22 mouse cellular contexts compared by ENCODE assay signal in the genomic region with DNA sequence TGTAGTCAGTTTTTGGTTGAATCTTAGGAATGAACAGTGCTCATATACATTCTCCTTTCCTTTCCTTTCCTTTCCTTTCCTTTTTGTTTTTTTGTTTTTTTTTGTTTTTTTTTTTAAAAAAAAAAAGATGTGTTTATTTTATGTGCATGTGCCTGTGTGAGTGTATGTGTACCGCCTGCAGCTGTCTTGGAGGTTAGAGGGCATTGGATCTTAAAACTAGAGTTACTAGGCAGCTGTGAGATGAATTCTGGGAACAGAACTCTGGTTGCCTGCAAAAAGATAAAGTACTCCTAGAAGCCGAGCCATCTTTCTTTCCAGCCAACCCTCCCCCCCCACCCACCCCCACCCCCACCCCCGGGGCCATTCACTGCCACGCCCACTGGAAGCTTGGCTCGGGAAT. TPM values are rescaled to one million over a fixed set of nuclear protein-coding genes. Genes with fewer than 3 reads are reported as not detected.
DNase-seq lines count a peak whose midpoint lies in the region; ATAC-seq and TF ChIP-seq lines count a peak whose summit lies in the region.
"Had no signal": no experiment of that assay in that cellular context is flagged by ENCODE, and none has a peak within 500 bp of the region (broad histone marks: within the 10 kb centered on the region; RNA-seq: fewer than 3 reads in every experiment).

No protein-coding gene starts in this region.

- peak; percentile 44; the same call in 1 of the 2 replicates for ATAC-seq in lung, embryonic 14.5 days (ENCODE audit: insufficient read depth)
- ATAC-seq in lung, embryonic 15.5 days (ENCODE audit: borderline replicate concordance, extremely low read depth, low FRiP score, low TSS enrichment): peak; percentile 59; the same call in 1 of the 2 replicates
- peak; percentile 51; the same call in 1 of the 2 replicates for ATAC-seq in lung, embryonic 16.5 days (ENCODE audit: low read depth)
- ATAC-seq in lung, postnatal 0 days: no peak
- ATAC-seq: activated CD4-positive, CD25-positive, alpha-beta regulatory T cell, adult 4 months; CD4-positive, CD25-positive, alpha-beta regulatory T cell, adult 4 months; Patski had no signal

- H3K4me3 ChIP-seq in lung, embryonic 14.5 days (ENCODE audit: low read depth, low read length): no peak overlapping the region
- H3K4me3 ChIP-seq in lung, embryonic 15.5 days: no peak overlapping the region
- H3K4me3 ChIP-seq in lung, embryonic 16.5 days (ENCODE audit: low read length): no peak overlapping the region
- no peak overlapping the region for H3K4me3 ChIP-seq in lung, postnatal 0 days (ENCODE audit: low read depth, low read length)
- no peak overlapping the region for H3K4me3 ChIP-seq in lung, adult 2 months (replicated peaks; ENCODE audit: extremely low read depth, low read depth, low read length)

- H3K9me3 ChIP-seq in lung, embryonic 14.5 days (ENCODE audit: low read depth, low read length): no peaks in the 10 kb centered on the region
- H3K9me3 ChIP-seq in lung, embryonic 15.5 days: no peaks in the 10 kb centered on the region
- H3K9me3 ChIP-seq in lung, embryonic 16.5 days (ENCODE audit: control insufficient read depth, low read length): no peaks in the 10 kb centered on the region
- no peaks in the 10 kb centered on the region for H3K9me3 ChIP-seq in lung, postnatal 0 days (ENCODE audit: low read length)
- H3K9me3 ChIP-seq: G1E had no signal

- H3K4me1 ChIP-seq in lung, embryonic 14.5 days (ENCODE audit: insufficient read depth): 0 out of 2 replicates have a peak, but pooled peaks cover 3% of the 10 kb centered on the region
- peaks cover 11% of the 10 kb centered on the region; the same call in 1 of the 2 replicates for H3K4me1 ChIP-seq in lung, embryonic 15.5 days
- H3K4me1 ChIP-seq in lung, embryonic 16.5 days (replicated peaks; ENCODE audit: control insufficient read depth, insufficient read depth, low read length): peaks cover 2% of the 10 kb centered on the region; the same call in 1 of the 2 replicates
- no peaks in the 10 kb centered on the region for H3K4me1 ChIP-seq in lung, postnatal 0 days (ENCODE audit: insufficient read depth, low read depth, low read length)
- H3K4me1 ChIP-seq in lung, adult 2 months (ENCODE audit: control insufficient read depth, insufficient read depth, low read length): no peaks in the 10 kb centered on the region

- no peak overlapping the region for H3K9ac ChIP-seq in lung, embryonic 14.5 days
- no peak overlapping the region for H3K9ac ChIP-seq in lung, embryonic 15.5 days
- H3K9ac ChIP-seq in lung, embryonic 16.5 days (ENCODE audit: low read length): no peak overlapping the region
- no peak overlapping the region for H3K9ac ChIP-seq in lung, postnatal 0 days (replicated peaks; ENCODE audit: low read depth)

- no peak for TF ChIP-seq POLR2A in lung, adult 2 months (IDR thresholded peaks at IDR 0.05; ENCODE audit: borderline replicate concordance, extremely low read depth, low read depth, low read length)

- H3K27me3 ChIP-seq in lung, embryonic 14.5 days (ENCODE audit: insufficient read depth, low read length): no peaks in the 10 kb centered on the region
- no peaks in the 10 kb centered on the region for H3K27me3 ChIP-seq in lung, embryonic 15.5 days
- H3K27me3 ChIP-seq in lung, embryonic 16.5 days (ENCODE audit: control insufficient read depth, insufficient read depth, low read depth, low read length): no peaks in the 10 kb centered on the region
- H3K27me3 ChIP-seq in lung, postnatal 0 days (replicated peaks; ENCODE audit: insufficient read depth, low read length): no peaks in the 10 kb centered on the region
- H3K27me3 ChIP-seq: CH12.LX, Patski had no signal

- no peak overlapping the region for H3K4me2 ChIP-seq in lung, embryonic 14.5 days
- no peak overlapping the region for H3K4me2 ChIP-seq in lung, embryonic 15.5 days
- no peak overlapping the region for H3K4me2 ChIP-seq in lung, embryonic 16.5 days (ENCODE audit: low read depth, low read length)
- H3K4me2 ChIP-seq in lung, postnatal 0 days (replicated peaks; ENCODE audit: low read depth, low read length): no peak overlapping the region

- peak; percentile 61 for DNase-seq in lung, embryonic 14.5 days
- DNase-seq in lung, adult 18-20 months: no peak
- DNase-seq in lung, postnatal 14 days: no peak
- DNase-seq in lung, postnatal 4 days: no peak
- DNase-seq in lung, postnatal 0 days (ENCODE audit: low spot score): peak; percentile 32
- no peak for DNase-seq in lung, adult 2 months
- DNase-seq: adrenal gland, adult 2 months; adrenal gland, adult 8-10 months; adrenal gland, postnatal 10 days; adrenal gland, postnatal 14 days; adrenal gland, postnatal 25 days; adrenal gland, postnatal 36 days; B cell, adult 2 months; cerebellum, adult 11 months; cerebellum, adult 11-12 months had no signal

- no peak for TF ChIP-seq CTCF in lung, embryonic 14.5 days (IDR thresholded peaks at IDR 0.05; ENCODE audit: low read depth)
- no peak for TF ChIP-seq CTCF in lung, postnatal 0 days (IDR thresholded peaks at IDR 0.05)
- no peak for TF ChIP-seq CTCF in lung, adult 2 months (IDR thresholded peaks at IDR 0.05; ENCODE audit: insufficient read depth, low read length)

- H3K27ac ChIP-seq in lung, embryonic 14.5 days (ENCODE audit: low read depth): no peak overlapping the region
- H3K27ac ChIP-seq in lung, embryonic 15.5 days: no peak overlapping the region
- no peak overlapping the region for H3K27ac ChIP-seq in lung, embryonic 16.5 days (ENCODE audit: low read length)
- no peak overlapping the region for H3K27ac ChIP-seq in lung, postnatal 0 days (ENCODE audit: low read length)

- 23% methylated on average over 5 of the region's 5 CpGs for whole genome bisulfite sequencing in lung, embryonic 14.5 days
- 26% methylated on average over 5 of the region's 5 CpGs for WGBS in lung, embryonic 15.5 days
- 24% methylated on average over 5 of the region's 5 CpGs for WGBS in lung, embryonic 16.5 days
- 36% methylated on average over 5 of the region's 5 CpGs for WGBS in lung, postnatal 0 days
- 37% methylated on average over 5 of the region's 5 CpGs for WGBS in lung, adult 2 months

- no peak for TF ChIP-seq EP300 in lung, postnatal 0 days (IDR thresholded peaks at IDR 0.05)

- no peaks in the 10 kb centered on the region for H3K36me3 ChIP-seq in lung, embryonic 14.5 days (ENCODE audit: insufficient read depth)
- H3K36me3 ChIP-seq in lung, embryonic 15.5 days: no peaks in the 10 kb centered on the region
- H3K36me3 ChIP-seq in lung, embryonic 16.5 days (ENCODE audit: control insufficient read depth, insufficient read depth, low read length): no peaks in the 10 kb centered on the region
- no peaks in the 10 kb centered on the region for H3K36me3 ChIP-seq in lung, postnatal 0 days (ENCODE audit: insufficient read depth, low read length)
- H3K36me3 ChIP-seq: G1E had no signal

RNA-seq across cellular contexts. Expression of a gene that starts 10.9 kb away (rescaled TPM):
- polyA plus RNA-seq in lung, embryonic 14.5 days (2014; fragmentation: Nextera tagmentation; extraction: Ambion mirVana): 70.6 and 71.6 TPM in 2 replicates
- polyA plus RNA-seq in lung, embryonic 15.5 days (2015; fragmentation: Nextera tagmentation; extraction: Ambion mirVana): 70.1 and 83.0 TPM in 2 replicates
- 68.8 and 75.8 TPM in 2 replicates for polyA plus RNA-seq in lung, embryonic 16.5 days (2015; fragmentation: Nextera tagmentation; extraction: Ambion mirVana)
- 38.3 and 42.5 TPM in 2 replicates for polyA plus RNA-seq in lung, postnatal 0 days (2015; fragmentation: Nextera tagmentation; extraction: Ambion mirVana)
- polyA plus RNA-seq in lung, adult 2 months (2012; rRNA removed): 6.3 and 7.0 TPM in 2 replicates

Comparison
In these comparisons a context has a peak if more than half of its experiments do, and no peak if none do; other contexts are left out.
1. DNase-seq: peak in lung, embryonic 14.5 days (single experiment) and lung, postnatal 0 days (single experiment); none in lung, adult 18-20 months (0 of 2), lung, postnatal 14 days (single experiment), lung, postnatal 4 days (0 of 2) and lung, adult 2 months (single experiment).